Mouse (Mus musculus): ENCODE measurements around the gene Trp53tg5. TPM values are rescaled to one million over a fixed set of nuclear protein-coding genes. Genes with fewer than 3 reads are reported as not detected.

Gene Trp53tg5
- total RNA-seq (2021), result not detected

DNA sequence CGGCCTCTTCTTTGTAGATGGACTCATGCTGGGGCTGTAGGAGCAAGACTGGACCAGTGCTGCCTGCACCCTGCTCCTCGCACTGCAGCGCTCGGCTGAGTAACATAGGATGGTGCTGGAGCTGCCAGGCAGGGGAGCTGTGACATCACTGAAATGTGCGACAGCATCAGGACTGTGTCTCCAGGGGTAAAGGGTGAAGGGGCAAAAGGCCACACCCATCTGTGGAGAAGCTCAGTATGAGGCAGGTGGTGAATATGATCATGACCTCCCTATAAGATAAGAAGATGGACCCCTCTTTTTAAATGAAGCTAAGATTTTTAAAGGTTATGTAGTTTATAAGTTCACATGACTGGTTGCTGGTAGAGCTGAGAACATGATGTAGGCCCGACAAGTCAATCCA is at the start of gene Trp53tg5:
Trp53tg5 (minus strand) TSS at position 101 of the 400 bp plus-strand sequence.
- intact Hi-C loops (cut with DNase I), result loop anchor here (10.0 kb wide), 1 partner anchor 91 kb away; the partner anchor contains the start of gene Wfdc2
- DNase-seq (ENCODE audit: extremely low spot score in 1 of 2, low spot score in 2 of 2), result no peak

DNA sequence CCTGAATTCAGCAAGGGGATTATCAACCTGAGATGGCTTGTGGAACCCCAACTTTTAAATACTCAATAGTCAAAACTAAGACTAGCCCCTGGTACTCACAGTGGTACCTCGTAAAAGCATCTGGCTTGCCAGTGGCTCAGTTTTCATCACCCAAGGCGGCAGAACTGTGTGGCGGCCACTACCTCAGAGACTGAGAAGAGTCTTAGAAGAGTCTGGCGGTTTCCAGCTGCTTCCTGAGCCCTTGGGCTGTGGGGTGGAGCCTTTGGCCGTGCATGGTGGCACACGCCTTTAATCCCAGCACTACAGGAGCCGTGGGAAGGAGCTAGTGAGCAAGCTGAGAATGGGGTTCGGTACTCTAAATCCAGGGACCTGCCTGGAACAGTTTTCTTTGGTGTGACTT is 48.8 kb upstream of the Trp53tg5 start:
- DNase-seq (ENCODE audit: extremely low spot score in 1 of 2, low spot score in 2 of 2), result no peak
- intact Hi-C loops (cut with DNase I), result no loop called here

DNA sequence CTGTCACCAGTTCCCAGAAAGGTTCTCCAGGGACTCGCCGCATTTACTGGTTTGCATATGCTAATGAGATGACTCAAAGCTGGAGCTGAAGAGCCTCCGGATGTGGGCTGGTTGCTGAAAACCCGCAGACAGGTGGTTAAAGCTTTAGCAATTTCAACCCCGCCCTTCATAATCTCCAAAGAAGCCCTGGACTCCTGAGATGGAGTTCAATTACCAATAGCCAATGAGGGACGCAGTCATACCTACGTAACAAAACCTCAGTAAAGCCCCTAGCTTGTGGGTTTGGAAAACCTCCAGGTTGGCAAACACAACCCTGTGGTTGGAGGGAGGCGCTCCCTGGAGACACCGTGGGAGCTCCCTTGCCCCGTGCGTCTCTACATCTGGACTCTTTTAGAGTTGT is 48.3 kb upstream of the Trp53tg5 start:
- intact Hi-C loops (cut with DNase I), result no loop called here

DNA sequence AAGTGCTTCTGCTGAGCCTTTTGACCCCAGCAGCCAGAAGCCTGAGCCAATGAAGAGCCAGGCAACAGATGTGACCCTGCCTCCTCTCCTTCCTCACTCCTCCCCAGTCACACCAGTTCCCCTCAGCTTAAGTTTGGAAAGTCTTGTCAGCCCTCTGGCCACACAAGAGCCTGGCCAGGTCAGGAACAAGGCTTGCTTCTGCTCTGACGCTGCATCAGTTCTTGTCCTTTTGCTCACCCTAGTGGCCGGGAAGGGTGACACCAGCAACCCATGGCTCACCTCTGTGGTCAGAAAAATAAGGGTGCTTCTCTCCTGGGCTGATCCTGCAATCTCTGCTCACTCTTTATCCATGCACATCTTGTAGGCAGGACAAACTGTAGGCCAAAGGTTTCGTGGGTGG is 47.3 kb upstream of the Trp53tg5 start:
- DNase-seq (ENCODE audit: extremely low spot score in 1 of 2, low spot score in 2 of 2), result no peak
- intact Hi-C loops (cut with DNase I), result no loop called here

More for the DNA sequence above, 48.3 kb upstream of the Trp53tg5 start:
- DNase-seq (ENCODE audit: extremely low spot score in 1 of 2, low spot score in 2 of 2), result no peak

DNA sequence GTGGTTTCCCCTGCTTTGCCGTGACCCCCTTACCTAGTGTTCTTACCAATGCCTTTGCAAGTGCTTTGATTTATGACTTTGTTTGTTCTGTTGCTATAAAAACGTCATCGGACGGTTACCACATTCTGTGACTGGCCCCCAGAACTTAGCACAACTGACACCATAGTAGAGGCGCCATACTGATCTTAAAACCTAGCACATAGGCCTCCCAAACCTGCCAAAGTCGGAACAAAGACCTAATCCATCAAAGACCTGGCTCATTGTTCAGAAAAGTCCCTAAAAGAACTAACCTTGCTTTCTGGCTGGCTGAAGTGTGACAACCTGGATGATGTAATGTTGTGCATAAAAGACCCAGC is 45.6 kb upstream of the Trp53tg5 start:
- no peak for DNase-seq (ENCODE audit: extremely low spot score in 1 of 2, low spot score in 2 of 2)
- intact Hi-C loops (cut with DNase I), result no loop called here

DNA sequence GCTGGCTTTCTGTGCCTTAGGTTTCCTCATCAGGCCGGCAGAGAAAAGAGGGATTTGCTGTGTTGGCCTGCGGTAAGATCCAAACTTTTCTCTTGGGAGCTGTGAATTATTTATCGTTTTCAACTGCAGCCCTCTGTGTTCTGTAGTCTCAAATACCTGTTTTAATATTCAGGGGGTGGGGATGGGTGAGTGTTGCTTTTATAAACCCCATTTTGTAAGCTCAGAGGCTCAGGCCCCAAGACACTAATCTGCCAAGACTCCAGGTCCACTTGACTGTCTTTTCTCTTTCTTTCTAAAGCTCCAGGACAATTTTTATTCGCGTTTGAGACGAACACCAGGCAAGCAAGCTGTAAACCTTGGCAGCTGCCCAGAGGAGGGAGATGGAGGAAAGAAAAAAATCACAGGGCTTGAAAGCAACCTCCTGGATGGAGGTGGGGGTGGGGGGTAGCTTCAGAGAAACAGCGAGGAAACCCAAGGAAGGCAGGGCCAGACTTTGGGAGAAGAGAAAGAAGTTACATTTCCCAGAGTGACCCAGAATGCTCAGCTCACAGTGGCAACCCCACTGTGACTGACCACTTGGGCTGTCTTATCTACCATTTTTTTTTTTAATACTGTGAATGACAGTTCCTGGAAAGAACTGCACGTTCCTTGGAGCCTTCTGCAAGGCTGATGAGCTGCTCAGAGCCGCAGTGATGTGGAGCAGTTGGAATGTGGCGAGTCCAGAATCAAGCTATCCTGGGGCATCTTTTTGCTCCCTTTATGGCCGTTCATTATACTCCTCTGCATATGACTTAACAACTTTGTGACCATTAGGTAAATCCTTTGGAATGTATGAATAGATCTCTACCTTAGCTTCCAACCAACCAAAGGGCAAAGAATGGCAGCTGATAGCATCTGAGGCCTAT is 45.0 kb upstream of the Trp53tg5 start:
- intact Hi-C loops (cut with DNase I), result no loop called here
- DNase-seq (ENCODE audit: extremely low spot score in 1 of 2, low spot score in 2 of 2), result no peak

DNA sequence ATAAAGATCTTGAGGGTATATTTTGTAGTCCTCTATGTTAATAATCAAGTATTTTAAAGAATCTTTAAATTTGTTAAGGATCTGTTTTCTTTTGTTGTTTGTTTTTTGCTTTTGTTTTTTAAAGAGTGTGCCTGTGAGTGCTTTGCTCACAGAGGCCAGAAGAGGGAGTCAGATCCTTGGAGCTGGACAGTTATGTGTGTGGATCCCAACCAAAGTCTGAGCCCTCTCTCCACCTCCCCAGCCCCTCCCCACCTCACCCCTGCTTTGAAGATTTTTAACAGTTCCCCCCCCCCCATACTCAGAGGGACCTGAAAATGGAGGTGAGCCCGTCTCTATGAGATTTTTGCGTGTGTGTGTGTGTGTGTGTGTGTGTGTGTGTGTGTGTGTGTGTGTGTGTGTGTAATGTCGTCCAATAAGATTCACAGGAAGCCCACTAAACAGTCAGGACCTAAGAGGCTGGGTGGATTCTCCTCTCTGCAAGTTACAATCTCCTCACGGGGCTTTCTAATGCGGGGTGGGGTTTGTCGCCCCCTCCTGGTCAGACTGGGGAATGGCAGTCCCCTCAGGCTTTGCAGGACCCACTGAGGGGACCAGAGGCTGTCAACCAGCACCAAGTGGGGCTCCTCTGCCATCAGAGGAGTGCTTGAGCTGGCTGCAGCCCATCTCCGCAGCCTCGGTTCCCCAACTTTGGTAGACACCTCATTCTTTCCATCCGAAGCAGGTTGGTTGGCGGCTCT is 44.1 kb upstream of the Trp53tg5 start:
- no peak for DNase-seq (ENCODE audit: extremely low spot score in 1 of 2, low spot score in 2 of 2)
- intact Hi-C loops (cut with DNase I), result no loop called here

DNA sequence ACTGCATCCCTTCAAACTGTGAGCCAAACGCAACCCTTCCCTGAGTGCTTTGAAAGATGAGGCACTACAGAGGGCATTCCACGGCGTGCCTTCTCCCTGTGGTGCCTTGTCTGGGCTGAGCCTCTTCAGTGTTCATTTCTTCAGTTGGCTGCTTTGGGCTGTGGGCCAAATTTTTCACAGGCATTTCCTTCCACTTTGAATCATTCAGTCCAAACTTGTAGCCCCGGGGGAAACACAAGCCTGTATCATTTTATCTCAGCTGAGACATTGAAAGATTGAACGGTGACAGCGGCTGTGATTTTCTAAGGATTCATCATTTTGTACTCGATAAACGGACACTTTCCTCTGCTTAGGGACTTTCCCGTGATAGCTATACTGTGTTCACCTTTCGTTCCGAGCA is 43.1 kb upstream of the Trp53tg5 start:
- no peak for DNase-seq (ENCODE audit: extremely low spot score in 1 of 2, low spot score in 2 of 2)
- intact Hi-C loops (cut with DNase I), result no loop called here

DNA sequence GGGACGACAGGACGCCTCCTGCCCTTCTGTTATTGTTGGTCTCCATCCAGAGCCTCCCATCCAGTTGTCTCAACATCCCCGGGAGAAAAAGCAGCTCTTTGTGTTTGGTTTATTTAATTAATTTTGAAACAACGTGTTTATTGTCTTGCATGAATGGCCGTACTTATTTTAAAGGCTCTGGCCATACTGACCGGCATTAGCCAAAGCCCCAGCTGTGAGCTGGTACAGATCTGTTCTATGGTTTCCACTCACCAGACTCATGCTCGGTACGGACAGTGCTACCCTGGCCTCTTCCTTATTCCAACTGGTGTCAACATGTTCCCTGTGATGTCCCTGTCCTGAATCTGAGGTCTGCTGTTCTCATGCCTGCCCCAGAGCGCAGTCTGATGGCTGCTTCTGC is 42.4 kb upstream of the Trp53tg5 start:
- DNase-seq (ENCODE audit: extremely low spot score in 1 of 2, low spot score in 2 of 2), result no peak
- intact Hi-C loops (cut with DNase I), result no loop called here

DNA sequence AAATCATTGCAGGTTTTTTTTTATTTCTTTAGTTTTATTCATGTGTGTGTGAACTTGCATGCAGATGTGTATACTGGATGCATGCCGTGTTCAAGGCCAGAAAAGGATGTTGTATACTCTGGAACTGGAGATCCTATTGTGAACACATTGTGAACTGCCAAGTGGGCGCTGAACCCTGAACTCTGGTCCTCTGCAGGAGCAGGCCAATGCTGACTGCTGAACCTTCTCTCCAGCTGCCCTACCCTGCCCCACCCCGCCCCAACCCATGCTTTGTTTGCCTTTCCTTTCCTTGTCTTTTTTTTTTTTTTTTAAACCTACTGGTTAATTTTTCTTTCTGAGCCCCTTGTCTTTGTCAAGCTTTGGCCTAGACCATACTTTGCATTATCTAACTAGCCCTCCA is 41.4 kb upstream of the Trp53tg5 start:
- no peak for DNase-seq (ENCODE audit: extremely low spot score in 1 of 2, low spot score in 2 of 2)
- intact Hi-C loops (cut with DNase I), result no loop called here

DNA sequence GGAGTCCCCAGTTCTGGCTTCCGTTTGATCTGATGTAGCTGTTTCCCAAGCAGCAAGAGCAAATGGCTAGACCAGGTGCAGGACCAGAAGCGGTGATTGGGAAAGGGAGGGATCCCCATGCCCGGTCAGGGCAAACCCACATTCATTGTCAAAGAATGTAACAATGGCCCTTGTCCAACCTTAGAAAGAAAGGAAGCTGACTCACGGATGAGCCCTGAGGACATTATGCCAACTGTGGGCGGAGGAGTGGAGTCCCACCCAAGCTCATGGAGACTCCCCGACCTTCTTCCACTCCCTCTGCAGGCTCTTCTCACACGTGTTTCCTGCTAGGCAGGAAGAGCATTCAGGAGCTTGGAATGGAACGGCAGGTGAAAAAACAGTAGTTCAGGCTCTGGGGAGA is 39.9 kb upstream of the Trp53tg5 start:
- intact Hi-C loops (cut with DNase I), result no loop called here

DNA sequence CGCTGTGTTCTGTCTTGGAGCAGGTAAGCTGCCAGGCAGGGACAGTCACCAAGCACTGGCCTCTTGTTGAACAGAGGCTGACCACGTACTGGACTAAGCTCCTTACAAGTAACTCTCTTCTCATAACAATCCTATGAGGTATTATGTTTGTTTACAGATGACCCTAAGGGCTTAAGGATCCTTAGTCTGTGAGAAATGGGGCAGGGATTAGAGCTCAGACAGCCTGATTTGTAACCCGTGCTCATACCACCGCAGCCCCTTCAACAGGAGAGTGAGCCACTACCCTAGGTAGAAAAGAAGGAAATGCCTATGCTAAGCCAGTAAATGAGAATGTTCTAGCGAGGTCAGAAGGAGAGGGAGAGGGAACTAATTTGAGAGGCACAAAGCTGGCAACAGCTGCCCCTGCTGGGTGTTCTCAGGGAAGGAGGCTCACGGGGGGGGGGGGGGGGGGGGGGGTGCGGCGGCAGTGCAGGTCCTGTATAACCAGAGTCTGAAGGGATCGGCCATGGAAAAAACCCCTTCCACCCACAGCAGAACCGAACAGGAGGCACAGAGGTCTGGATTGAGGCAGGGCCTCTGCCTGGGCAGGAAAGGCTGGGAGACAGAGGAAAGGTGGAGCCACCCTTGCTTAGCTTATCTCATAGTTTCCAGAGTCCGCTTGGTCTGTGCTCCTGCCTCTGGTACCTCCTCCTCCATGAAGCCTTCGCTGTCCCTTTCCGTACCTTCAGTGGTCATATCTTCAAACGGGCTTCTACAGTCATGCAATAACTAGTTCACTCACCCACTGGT is 38.8 kb upstream of the Trp53tg5 start:
- no peak for DNase-seq (ENCODE audit: extremely low spot score in 1 of 2, low spot score in 2 of 2)
- intact Hi-C loops (cut with DNase I), result no loop called here

More for the DNA sequence above, 39.9 kb upstream of the Trp53tg5 start:
- DNase-seq (ENCODE audit: extremely low spot score in 1 of 2, low spot score in 2 of 2), result no peak

DNA sequence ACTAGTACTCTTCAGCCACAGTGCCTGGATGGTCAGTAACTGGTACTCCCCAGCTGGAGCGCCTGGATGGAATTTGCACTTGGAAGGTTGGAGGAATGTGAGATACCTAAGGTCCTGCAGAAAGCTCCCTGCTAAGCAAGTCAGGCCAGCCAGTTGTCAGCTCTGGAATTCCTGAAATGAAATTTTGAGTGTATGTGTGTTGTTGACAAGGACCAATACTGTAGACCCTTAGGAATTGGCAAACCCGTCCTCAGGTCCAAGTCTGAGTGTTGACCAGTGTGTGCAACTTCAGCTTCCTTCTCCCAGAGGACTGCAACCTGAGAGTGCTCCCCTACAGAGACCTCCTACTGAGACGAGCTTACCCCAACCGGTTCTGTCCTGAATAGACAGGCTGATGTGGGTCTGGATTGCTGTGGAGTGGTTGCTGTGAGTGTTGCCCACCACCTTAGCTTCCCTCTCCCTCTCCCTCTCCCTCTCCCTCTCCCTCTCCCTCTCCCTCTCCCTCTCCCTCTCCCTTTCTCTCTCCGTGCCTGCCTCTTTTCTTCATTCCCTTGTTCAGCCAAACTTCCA is 37.2 kb upstream of the Trp53tg5 start:
- intact Hi-C loops (cut with DNase I), result no loop called here

DNA sequence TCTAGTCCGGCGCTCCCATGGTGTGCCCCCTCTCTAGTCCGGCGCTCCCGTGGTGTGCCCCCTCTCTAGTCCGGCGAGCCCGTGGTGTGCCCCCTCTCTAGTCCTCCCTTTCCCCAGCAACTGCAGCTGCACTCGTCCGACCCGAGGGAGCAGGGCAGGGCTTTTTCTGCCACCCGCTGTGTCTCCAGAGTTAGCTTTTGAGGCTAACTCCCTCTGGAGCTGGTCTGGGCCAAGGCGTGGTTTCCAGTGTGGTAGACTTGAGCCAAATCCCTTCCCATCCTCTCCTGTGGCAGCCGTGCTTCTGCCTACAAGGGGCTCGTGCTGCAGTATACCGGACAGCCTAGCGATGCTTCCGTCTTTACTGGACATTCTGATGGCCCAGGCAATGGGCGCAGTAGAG is 34.3 kb upstream of the Trp53tg5 start:
- DNase-seq (ENCODE audit: extremely low spot score in 1 of 2, low spot score in 2 of 2), result no peak
- intact Hi-C loops (cut with DNase I), result no loop called here

More for the DNA sequence above, 37.2 kb upstream of the Trp53tg5 start:
- no peak for DNase-seq (ENCODE audit: extremely low spot score in 1 of 2, low spot score in 2 of 2)

DNA sequence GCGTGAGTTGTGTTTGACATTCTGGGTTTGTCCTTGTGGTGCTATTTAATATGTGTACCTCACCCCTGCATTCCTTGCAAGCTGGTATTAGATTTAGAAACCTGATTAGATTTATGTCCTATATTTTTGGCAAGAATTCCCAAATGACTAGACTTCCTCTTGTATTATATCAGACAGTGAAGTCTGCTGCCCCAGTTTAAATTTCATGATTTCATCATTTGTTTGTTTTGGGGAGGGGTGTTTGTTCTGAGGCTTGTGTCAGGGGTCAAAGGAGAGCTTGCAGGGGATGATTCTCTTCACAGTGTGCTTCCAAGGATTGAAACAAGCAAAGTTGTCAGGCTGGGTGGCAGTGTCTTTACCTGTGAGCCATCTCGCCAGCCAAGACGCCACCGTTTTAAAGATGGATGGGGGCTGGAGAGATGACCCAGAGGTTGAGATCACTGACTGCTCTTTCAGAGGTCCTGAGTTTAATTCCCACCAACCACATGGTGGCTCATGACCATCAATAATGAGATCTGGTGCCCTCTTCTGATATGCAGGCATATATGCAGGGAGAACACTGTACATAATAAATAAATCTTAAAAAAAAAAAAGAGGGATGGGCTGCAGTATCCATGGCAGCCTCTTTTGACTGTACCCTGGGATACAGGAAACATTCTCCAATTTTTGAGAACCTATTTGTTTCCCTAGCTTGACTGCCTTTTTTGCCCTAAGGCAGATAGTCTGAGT is 32.3 kb upstream of the Trp53tg5 start:
- DNase-seq (ENCODE audit: extremely low spot score in 1 of 2, low spot score in 2 of 2), result no peak
- intact Hi-C loops (cut with DNase I), result no loop called here

DNA sequence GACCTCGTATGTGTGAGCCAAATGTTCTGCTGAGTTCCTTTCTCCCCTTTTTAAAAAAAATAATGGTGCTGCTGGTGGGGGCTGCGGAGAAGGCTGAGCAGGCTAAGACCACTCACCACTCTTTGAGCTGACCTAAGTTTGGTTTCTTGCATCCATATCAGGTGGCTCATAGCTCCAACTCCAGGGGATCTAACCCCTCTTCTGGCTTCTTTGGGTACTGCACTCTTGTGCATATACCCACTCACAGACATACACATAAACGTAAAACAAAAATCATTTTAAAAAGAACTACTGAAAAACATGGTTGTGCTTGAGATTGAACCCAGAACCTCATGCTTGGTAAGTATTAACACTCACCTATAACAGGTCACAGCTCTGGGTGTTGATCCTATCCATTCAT is 31.4 kb upstream of the Trp53tg5 start:
- intact Hi-C loops (cut with DNase I), result no loop called here
- DNase-seq (ENCODE audit: extremely low spot score in 1 of 2, low spot score in 2 of 2), result no peak

DNA sequence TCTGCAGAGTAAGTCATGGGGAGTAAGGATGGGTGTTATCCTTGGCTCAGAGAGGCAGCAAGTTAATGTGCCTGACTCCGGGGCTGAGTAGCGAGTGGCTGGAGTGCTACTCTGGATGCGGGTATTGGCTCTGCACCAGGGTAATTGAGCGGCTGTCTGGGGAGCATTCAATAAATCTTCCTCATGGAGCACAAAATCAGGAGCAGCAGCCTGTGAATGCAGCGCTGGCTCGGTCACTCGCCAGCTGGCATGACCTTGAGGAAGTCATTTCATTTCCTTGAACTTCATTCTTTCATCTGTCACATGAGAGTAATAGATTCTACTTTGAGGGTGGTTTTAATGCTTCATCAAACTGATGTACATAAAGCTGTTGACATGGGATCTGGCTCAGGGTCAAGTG is 27.0 kb upstream of the Trp53tg5 start:
- DNase-seq (ENCODE audit: extremely low spot score in 1 of 2, low spot score in 2 of 2), result no peak
- intact Hi-C loops (cut with DNase I), result no loop called here

DNA sequence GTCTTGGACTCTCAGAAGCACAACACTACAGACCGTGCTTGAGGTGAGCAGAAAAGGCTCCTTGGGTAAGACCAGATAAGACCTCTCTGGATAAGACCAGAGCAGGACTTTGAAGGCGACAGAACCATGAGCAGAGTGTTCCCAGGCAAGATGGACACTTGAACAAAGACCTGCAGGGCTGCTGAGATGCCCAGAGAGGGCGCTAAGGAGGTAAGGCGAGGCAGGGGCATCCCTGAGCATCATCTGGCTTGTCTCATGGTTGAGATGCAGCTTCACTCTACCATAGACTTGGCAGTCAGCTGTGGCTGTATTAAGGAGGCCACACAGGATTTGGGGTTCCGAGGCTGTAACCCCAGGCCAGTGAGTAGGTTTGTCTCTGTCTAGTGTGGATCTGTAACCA is 25.8 kb upstream of the Trp53tg5 start:
- DNase-seq (ENCODE audit: extremely low spot score in 1 of 2, low spot score in 2 of 2), result no peak
- intact Hi-C loops (cut with DNase I), result no loop called here
